Comparison of ENCODE assay signal across 15 mouse cellular contexts in genomic region chr9:60759436-60760007, GRCm38 (mm10). TPM values are rescaled to one million over a fixed set of nuclear protein-coding genes. Genes with fewer than 3 reads are reported as not detected.
DNase-seq lines count a peak whose midpoint lies in the region; ATAC-seq lines count a peak whose summit lies in the region.
"Had no signal": no experiment of that assay in that cellular context is flagged by ENCODE, and none has a peak within 500 bp of the region (broad histone marks: within the 10 kb centered on the region; RNA-seq: fewer than 3 reads in every experiment).

No protein-coding gene starts in this region.

- peak overlapping the region; percentile 24; the same call in 1 of the 2 replicates for H3K27ac ChIP-seq in neural tube, embryonic 13.5 days (replicated peaks)
- peak overlapping the region; percentile 62 for H3K27ac ChIP-seq in heart, embryonic 11.5 days (ENCODE audit: low read depth, low read length)
- H3K27ac ChIP-seq: embryonic facial prominence, embryonic 15.5 days; neural tube, embryonic 12.5 days had no signal

- H3K4me3 ChIP-seq in neural tube, embryonic 13.5 days = no peak overlapping the region
- no peak overlapping the region for H3K4me3 ChIP-seq in heart, embryonic 11.5 days (ENCODE audit: low read depth, low read length)
- H3K4me3 ChIP-seq: embryonic facial prominence, embryonic 15.5 days; neural tube, embryonic 12.5 days had no signal

- DNase-seq in adrenal gland, adult 2 months = peak; percentile 51
- DNase-seq in adrenal gland, postnatal 4 days (ENCODE audit: low spot score in 2 of 2) = no peak
- no peak for DNase-seq in neural tube, embryonic 10.5 days (ENCODE audit: extremely low spot score, low spot score)
- peak; percentile 76 for DNase-seq in testis, postnatal 10 days (ENCODE audit: low spot score)
- DNase-seq in urinary bladder, postnatal 36 days (ENCODE audit: low spot score in 2 of 2) = no peak
- DNase-seq in lung, postnatal 25 days (ENCODE audit: low spot score) = no peak
- DNase-seq: cerebellum, adult 9-10 months; kidney, adult 8-10 months; spleen, adult 18-20 months had no signal

- no peaks in the 10 kb centered on the region for H3K9me3 ChIP-seq in neural tube, embryonic 13.5 days
- H3K9me3 ChIP-seq in heart, embryonic 11.5 days (replicated peaks; ENCODE audit: control insufficient read depth, low read length) = no peaks in the 10 kb centered on the region
- H3K9me3 ChIP-seq: embryonic facial prominence, embryonic 15.5 days; neural tube, embryonic 12.5 days had no signal

- H3K4me1 ChIP-seq in neural tube, embryonic 13.5 days (replicated peaks) = peaks cover 6% of the 10 kb centered on the region; the same call in 1 of the 2 replicates
- H3K4me1 ChIP-seq in heart, embryonic 11.5 days (ENCODE audit: control insufficient read depth, insufficient read depth, low read length) = peaks cover 26% of the 10 kb centered on the region

- no peak overlapping the region for H3K9ac ChIP-seq in neural tube, embryonic 13.5 days
- no peak overlapping the region for H3K9ac ChIP-seq in heart, embryonic 11.5 days (ENCODE audit: low read depth, low read length)
- H3K9ac ChIP-seq: embryonic facial prominence, embryonic 15.5 days; neural tube, embryonic 12.5 days had no signal

- ATAC-seq in neural tube, embryonic 13.5 days (ENCODE audit: low read depth) = no peak
- no peak for ATAC-seq in heart, embryonic 11.5 days (replicated peaks; ENCODE audit: insufficient number of reproducible peaks, low FRiP score, low TSS enrichment)

- 64% methylated on average over 10 of the region's 10 CpGs for WGBS in neural tube, embryonic 13.5 days
- WGBS in heart, embryonic 11.5 days (ENCODE audit: insufficient replicate concordance) = 52% methylated on average over 10 of the region's 10 CpGs

- no peak overlapping the region for H3K4me2 ChIP-seq in neural tube, embryonic 13.5 days
- H3K4me2 ChIP-seq in heart, embryonic 11.5 days = no peak overlapping the region
- H3K4me2 ChIP-seq: embryonic facial prominence, embryonic 15.5 days; liver, embryonic 11.5 days; neural tube, embryonic 12.5 days had no signal

- H3K36me3 ChIP-seq in neural tube, embryonic 13.5 days = no peaks in the 10 kb centered on the region
- H3K36me3 ChIP-seq in heart, embryonic 11.5 days (ENCODE audit: control insufficient read depth, insufficient read depth, low read length) = no peaks in the 10 kb centered on the region
- H3K36me3 ChIP-seq: embryonic facial prominence, embryonic 15.5 days; neural tube, embryonic 12.5 days had no signal

- no peaks in the 10 kb centered on the region for H3K27me3 ChIP-seq in neural tube, embryonic 13.5 days
- H3K27me3 ChIP-seq in heart, embryonic 11.5 days (ENCODE audit: control insufficient read depth, insufficient read depth, low read length) = no peaks in the 10 kb centered on the region
- H3K27me3 ChIP-seq: embryonic facial prominence, embryonic 15.5 days; neural tube, embryonic 12.5 days had no signal

RNA-seq across cellular contexts. Expression of gene Uaca, which starts 34.8 kb away (rescaled TPM):
- 10 to 100 TPM; 28.0 to 63.4 TPM for total RNA-seq in adrenal gland, adult 2 months (2021)
- 5.6 and 6.9 TPM in 2 replicates for polyA plus RNA-seq in adrenal gland, adult 2 months (2012; rRNA removed)
- 10 to 100 TPM; 56.7 to 68.1 TPM for total RNA-seq in adrenal gland, postnatal 4 days (2021)
- 26.0 and 29.4 TPM in 2 replicates for polyA plus RNA-seq in neural tube, embryonic 13.5 days (2015; fragmentation: Nextera tagmentation; extraction: Ambion mirVana)
- 19.2 and 26.8 TPM in 2 replicates for polyA plus RNA-seq in heart, embryonic 11.5 days (2014; fragmentation: Nextera tagmentation; extraction: Ambion mirVana)

RNA-seq across cellular contexts. Expression of gene Larp6, which starts 46.7 kb away (rescaled TPM):
- total RNA-seq in adrenal gland, adult 2 months (2021) = 1 to 10 TPM; 2.0 to 3.6 TPM
- 1.4 and 1.5 TPM in 2 replicates for polyA plus RNA-seq in adrenal gland, adult 2 months (2012; rRNA removed)
- total RNA-seq in adrenal gland, postnatal 4 days (2021) = 1 to 10 TPM; 3.8 to 4.1 TPM
- polyA plus RNA-seq in neural tube, embryonic 13.5 days (2015; fragmentation: Nextera tagmentation; extraction: Ambion mirVana) = 10.6 and 11.9 TPM in 2 replicates
- 0.40 and 0.92 TPM in 2 replicates for polyA plus RNA-seq in heart, embryonic 11.5 days (2014; fragmentation: Nextera tagmentation; extraction: Ambion mirVana)
- total RNA-seq: MEL had no signal

Comparison
In these comparisons a context has a peak if more than half of its experiments do, and no peak if none do; other contexts are left out.
1. DNase-seq: peak in adrenal gland, adult 2 months (single experiment) and testis, postnatal 10 days (single experiment); none in adrenal gland, postnatal 4 days (0 of 2), neural tube, embryonic 10.5 days (single experiment), urinary bladder, postnatal 36 days (0 of 2) and lung, postnatal 25 days (single experiment).